Mouse (Mus musculus) lung, embryonic 16.5 days (tissue): ENCODE data around the gene Fank1. TPM values are rescaled to one million over a fixed set of nuclear protein-coding genes. Genes with fewer than 3 reads are reported as not detected.

Source experiments
- ATAC-seq: fragments of 200-750 bp; cut with Nextera tagmentation; 2 replicates; pipeline ENCODE4 v1.8.0; 2017; ENCODE audit warnings: low read depth, mild to moderate bottlenecking, moderate library complexity
- H3K27ac ChIP-seq: fragments of 300-500 bp; sonication (generic); 2 replicates; pipeline ENCODE4 v1.5.1; 2014; ENCODE audit warnings: mild to moderate bottlenecking, control low read depth, low read length
- H3K27me3 ChIP-seq: fragments of 300-500 bp; sonication (generic); 2 replicates; pipeline ENCODE4 v1.6.1; 2014; ENCODE audit warnings: low read depth, low read length, mixed read lengths; ENCODE audit not compliant: control insufficient read depth, insufficient read depth
- H3K36me3 ChIP-seq: fragments of 300-500 bp; sonication (generic); 2 replicates; pipeline ENCODE4 v1.6.1; 2014; ENCODE audit warnings: low read length; ENCODE audit not compliant: control insufficient read depth, insufficient read depth
- H3K4me1 ChIP-seq: fragments of 300-500 bp; sonication (generic); replicated peaks from 2 replicates; pipeline ENCODE4 v1.6.1; 2014; ENCODE audit warnings: low read length, mixed read lengths; ENCODE audit not compliant: control insufficient read depth, insufficient read depth
- H3K4me2 ChIP-seq: fragments of 300-500 bp; sonication (generic); 2 replicates; pipeline ENCODE4 v1.6.1; 2014; ENCODE audit warnings: low read depth, low read length, control low read depth
- H3K4me3 ChIP-seq: fragments of 300-500 bp; sonication (generic); 2 replicates; pipeline ENCODE4 v1.5.1; 2014; ENCODE audit warnings: mild to moderate bottlenecking, low read length, control low read depth
- H3K9ac ChIP-seq: fragments of 300-500 bp; sonication (generic); 2 replicates; pipeline ENCODE4 v1.6.1; 2014; ENCODE audit warnings: low read length, control low read depth
- H3K9me3 ChIP-seq: fragments of 300-500 bp; sonication (generic); 2 replicates; pipeline ENCODE4 v1.6.1; 2016; ENCODE audit warnings: low read length; ENCODE audit not compliant: control insufficient read depth
- WGBS: fragments of 180-500 bp; shearing (Covaris S2); extraction: QIAGEN DNeasy Blood & Tissue Kit; methylation state at CpG from one replicate; pipeline ENCODE4 v1.1.7; 2014; 5-methylcytosine and 5-hydroxymethylcytosine counted together
- polyA plus RNA-seq: library from polyadenylated mRNA; unstranded; fragments of >200 nt; fragmentation: Nextera tagmentation; extraction: Ambion mirVana; gene quantifications from 2 replicates; pipeline ENCODE4 v1.2.1, GENCODE M21; 2015

The Fank1 gene
- polyA plus RNA-seq, 1 experiment from 2014 or later = 2.7 TPM

DNA sequence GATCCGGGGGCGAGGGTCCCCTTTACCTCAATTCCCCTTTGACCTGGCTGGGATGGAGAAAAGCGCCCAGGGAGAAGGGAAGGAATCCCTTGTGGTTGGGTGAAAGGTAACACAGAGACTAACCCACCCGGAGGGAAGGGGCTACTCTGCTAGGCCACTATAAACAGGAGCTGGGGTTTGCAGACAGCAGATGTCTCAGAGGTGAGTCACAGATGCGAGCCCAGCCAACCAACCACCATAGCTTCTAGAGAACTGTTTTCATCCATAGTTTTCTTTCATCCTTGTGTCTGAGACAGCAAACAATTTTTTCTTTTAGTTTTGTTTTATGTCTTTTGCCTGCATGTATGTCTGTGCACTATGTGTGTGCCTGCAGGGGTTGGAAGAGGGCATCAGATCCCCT, 23.3 kb downstream of the Fank1 start:
- 67% methylated on average over 5 of the region's 5 CpGs for WGBS
- Histone ChIP-seq H3K9me3 (no peaks in the 10 kb centered on the region), H3K27me3 (no peaks in the 10 kb centered on the region), H3K4me3 (no peak overlapping the region), H3K9ac (no peak overlapping the region), H3K36me3 (no peaks in the 10 kb centered on the region), H3K27ac (no peak overlapping the region), H3K4me1 (no peaks in the 10 kb centered on the region), H3K4me2 (no peak overlapping the region)
- ATAC-seq = no peak

DNA sequence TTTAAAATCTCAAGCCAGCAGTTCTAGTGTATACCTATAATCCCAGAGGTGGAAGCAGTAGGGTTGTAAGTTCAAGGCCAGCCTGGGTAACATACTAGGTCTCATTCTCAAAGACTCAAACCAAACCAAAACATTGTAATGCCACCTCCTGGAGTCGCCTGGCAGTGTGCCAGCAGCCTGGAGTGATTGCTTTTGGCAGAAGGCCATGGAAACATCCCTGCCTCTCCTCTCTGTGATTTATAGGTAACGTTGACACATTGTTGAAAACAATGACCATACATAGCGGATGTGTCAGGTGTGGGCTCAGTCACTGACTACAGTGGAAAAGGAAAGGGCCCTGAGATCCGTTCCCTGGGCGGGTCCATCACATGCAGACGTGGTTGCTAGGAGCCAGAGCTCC, 25.2 kb downstream of the Fank1 start:
- Histone ChIP-seq H3K4me1 (no peaks in the 10 kb centered on the region), H3K9ac (no peak overlapping the region), H3K36me3 (no peaks in the 10 kb centered on the region), H3K4me2 (no peak overlapping the region), H3K27me3 (no peaks in the 10 kb centered on the region), H3K9me3 (no peaks in the 10 kb centered on the region), H3K4me3 (no peak overlapping the region), H3K27ac (no peak overlapping the region)
- peak; percentile 51; the same call in 1 of the 2 replicates for ATAC-seq
- WGBS = 15% methylated on average over 6 of the region's 6 CpGs

DNA sequence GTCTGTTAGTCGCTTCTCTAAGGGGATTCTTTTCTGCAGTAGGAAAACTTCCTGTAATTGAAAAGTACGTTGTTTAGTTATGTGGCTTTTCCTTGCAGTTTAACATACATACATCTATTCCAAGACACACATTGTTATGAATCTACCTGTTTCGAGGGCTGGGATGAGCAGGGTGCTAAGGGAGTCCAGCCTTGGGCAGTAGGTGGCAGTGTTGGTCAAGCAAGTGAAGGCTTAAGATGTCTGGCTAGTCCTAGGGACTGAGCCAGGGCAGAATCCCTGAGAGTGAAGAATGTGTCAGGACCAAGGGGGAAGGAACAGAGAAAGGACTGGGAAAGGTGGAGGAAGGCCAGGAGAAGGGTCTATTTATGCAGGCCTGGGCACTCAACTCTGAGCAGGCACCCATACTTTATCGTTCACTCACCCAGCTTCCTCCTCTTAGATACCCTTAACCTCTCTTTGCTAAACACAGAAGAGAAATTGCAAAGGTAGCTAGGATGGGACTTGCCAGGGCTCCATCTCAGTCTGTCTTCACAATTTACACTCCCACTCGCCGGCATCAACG, 29.0 kb downstream of the Fank1 start:
- Histone ChIP-seq H3K27ac (no peak overlapping the region), H3K9me3 (no peaks in the 10 kb centered on the region), H3K4me1 (no peaks in the 10 kb centered on the region), H3K9ac (no peak overlapping the region), H3K36me3 (no peaks in the 10 kb centered on the region), H3K4me3 (no peak overlapping the region), H3K4me2 (no peak overlapping the region), H3K27me3 (no peaks in the 10 kb centered on the region)
- 33% methylated on average over 7 of the region's 7 CpGs for WGBS
- ATAC-seq = peak; percentile 87

DNA sequence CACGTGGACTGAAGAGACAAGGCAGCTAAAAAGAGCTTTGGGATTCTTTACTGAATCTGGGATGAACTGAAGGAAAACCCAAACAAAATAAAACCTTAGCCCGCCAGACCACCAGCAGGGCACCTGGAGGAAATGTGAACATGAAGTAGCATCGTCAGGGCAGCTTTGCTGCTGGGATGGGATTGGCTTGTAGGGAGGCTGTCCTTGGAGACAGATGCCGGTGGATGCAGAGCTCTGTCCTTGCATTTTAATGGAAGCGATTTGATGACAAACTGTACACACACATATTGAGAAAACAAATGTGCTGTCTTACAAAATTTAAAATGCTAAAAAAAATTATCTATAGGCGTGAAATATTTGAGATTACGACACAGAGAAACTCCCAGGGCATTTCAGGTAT, 36.3 kb downstream of the Fank1 start:
- no peaks in the 10 kb centered on the region for H3K9me3 ChIP-seq
- WGBS = 66% methylated on average over 7 of the region's 7 CpGs
- no peak overlapping the region for H3K4me3 ChIP-seq
- H3K9ac ChIP-seq = no peak overlapping the region
- no peak for ATAC-seq
- no peak overlapping the region for H3K27ac ChIP-seq
- H3K27me3 ChIP-seq = no peaks in the 10 kb centered on the region
- no peak overlapping the region for H3K4me2 ChIP-seq
- H3K4me1 ChIP-seq = no peaks in the 10 kb centered on the region
- H3K36me3 ChIP-seq = no peaks in the 10 kb centered on the region

DNA sequence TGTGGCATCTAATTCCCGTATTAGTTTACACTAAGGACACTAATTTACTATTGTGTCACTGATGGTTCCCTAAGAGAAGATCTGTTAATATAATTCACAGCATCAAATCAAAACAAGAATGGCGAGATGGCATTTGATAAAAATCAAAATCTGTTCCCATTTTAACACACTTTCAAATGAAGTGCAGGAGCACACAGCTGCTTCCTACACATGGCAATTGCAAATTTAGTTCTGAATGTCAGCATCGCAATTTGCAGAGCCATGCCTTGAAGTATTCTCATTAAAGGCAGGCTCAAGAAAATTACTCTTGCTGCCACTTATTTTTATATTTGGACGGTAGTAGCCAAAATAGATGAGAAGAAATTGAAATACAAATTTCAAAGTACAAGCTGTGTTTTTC, 36.7 kb downstream of the Fank1 start:
- 61% methylated on average over 4 of the region's 4 CpGs for WGBS
- no peaks in the 10 kb centered on the region for H3K36me3 ChIP-seq
- H3K4me1 ChIP-seq = no peaks in the 10 kb centered on the region

DNA sequence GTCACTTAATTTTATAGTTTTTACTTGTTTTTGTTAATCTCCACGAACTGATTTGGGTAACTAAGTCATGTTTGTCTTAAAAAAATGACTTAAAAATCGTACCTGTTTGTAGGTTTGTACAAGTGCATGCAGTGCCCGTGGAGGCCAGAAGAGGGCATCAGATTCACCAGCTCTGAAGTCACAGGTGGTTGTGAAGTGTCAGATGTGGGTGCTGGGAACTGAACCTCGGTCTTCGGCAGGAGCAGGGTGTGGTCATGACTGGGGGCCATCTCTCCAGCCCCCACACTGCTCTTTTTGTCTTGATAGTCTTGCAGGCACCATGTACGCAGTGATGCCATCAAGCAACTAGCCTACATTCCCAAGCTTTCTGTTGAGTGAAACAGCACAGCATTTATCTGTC, 47.1 kb downstream of the Fank1 start:
- no peak overlapping the region for H3K27ac ChIP-seq
- WGBS = 83% methylated on average over 6 of the region's 6 CpGs
- no peak overlapping the region for H3K4me3 ChIP-seq

More for the DNA sequence above, 36.7 kb downstream of the Fank1 start:
- Histone ChIP-seq H3K4me3 (no peak overlapping the region), H3K9ac (no peak overlapping the region), H3K9me3 (no peaks in the 10 kb centered on the region), H3K4me2 (no peak overlapping the region), H3K27me3 (no peaks in the 10 kb centered on the region), H3K27ac (no peak overlapping the region)
- ATAC-seq = no peak

DNA sequence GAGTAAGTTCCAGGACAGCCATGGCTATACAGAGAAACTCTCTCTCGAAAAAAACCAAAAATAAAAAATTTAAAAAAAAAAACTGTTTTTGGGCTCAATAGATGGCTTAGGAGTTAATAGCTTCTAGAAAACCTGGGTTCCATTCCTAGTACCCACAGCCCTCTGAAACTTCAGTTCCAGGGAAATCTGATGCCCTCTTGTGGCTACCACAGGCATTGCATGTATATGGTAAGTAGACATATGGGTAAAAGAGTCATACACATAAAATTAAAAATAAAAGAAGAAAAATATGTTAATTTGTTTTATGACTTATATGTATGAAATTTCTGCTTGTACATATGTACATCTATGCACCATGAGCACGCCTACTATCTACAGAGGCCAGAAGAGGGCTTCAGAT, 47.9 kb downstream of the Fank1 start:
- 98% methylated on average over 2 of the region's 2 CpGs for whole genome bisulfite sequencing
- Histone ChIP-seq H3K9ac (no peak overlapping the region), H3K4me1 (no peaks in the 10 kb centered on the region), H3K27ac (no peak overlapping the region), H3K9me3 (0 out of 2 replicates have a peak, but pooled peaks cover 2% of the 10 kb centered on the region), H3K27me3 (no peaks in the 10 kb centered on the region), H3K4me3 (no peak overlapping the region), H3K36me3 (no peaks in the 10 kb centered on the region), H3K4me2 (no peak overlapping the region)
- no peak for ATAC-seq

More for the DNA sequence above, 47.1 kb downstream of the Fank1 start:
- no peaks in the 10 kb centered on the region for H3K27me3 ChIP-seq
- H3K4me1 ChIP-seq = no peaks in the 10 kb centered on the region
- H3K4me2 ChIP-seq = no peak overlapping the region
- H3K36me3 ChIP-seq = no peaks in the 10 kb centered on the region
- no peak overlapping the region for H3K9ac ChIP-seq
- H3K9me3 ChIP-seq = 0 out of 2 replicates have a peak, but pooled peaks cover 2% of the 10 kb centered on the region
- no peak for ATAC-seq

DNA sequence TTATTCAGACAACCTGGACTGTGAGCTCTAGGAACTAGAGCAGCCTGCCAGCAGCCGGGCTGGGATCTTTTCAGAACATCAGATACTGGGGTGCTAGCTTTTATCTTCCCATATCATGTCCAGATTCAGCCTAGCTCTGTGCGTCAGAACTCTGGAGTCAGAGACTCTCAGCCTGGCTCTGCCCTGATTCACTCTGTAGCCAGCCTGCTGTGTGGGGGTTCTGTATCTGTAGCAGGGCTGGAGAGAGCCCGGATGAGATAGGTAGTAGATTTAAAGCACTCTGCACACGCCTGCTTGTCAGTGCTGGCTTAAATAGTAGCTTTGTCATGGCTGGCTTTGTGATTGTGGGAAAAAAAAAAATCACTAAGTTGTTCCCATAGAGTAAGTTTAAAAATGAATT, 51.9 kb downstream of the Fank1 start:
- H3K4me1 ChIP-seq = no peaks in the 10 kb centered on the region
- 0 out of 2 replicates have a peak, but pooled peaks cover 2% of the 10 kb centered on the region for H3K9me3 ChIP-seq
- no peak for ATAC-seq
- no peaks in the 10 kb centered on the region for H3K27me3 ChIP-seq
- H3K27ac ChIP-seq = no peak overlapping the region
- H3K36me3 ChIP-seq = no peaks in the 10 kb centered on the region
- 0 out of 2 replicates have a peak overlapping the region, but pooled peaks have one; percentile 9 for H3K9ac ChIP-seq
- no peak overlapping the region for H3K4me2 ChIP-seq
- 41% methylated on average over 4 of the region's 4 CpGs for WGBS
- H3K4me3 ChIP-seq = no peak overlapping the region

DNA sequence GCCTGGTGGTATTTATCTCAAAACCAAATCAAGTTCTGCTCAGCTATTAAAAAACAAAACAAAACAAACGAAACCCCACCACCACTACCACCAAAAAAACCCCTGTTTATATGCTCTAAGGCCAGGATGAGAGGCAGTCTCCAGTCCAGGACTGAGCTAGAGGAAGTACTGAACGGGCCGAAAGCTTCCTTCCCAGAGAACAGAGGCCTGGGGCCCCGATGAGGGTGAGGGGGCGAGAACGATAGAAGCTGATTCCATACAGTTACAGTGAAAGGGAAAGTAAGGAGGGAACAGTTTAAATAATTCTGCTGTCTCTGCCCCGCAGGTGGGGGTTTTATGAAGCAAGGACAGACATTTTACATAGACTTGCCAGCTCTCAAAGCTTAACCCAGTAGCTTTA, 52.9 kb downstream of the Fank1 start:
- no peak for ATAC-seq
- Histone ChIP-seq H3K27me3 (no peaks in the 10 kb centered on the region), H3K4me2 (no peak overlapping the region), H3K36me3 (no peaks in the 10 kb centered on the region), H3K9ac (no peak overlapping the region; the same call in 1 of the 2 replicates), H3K4me1 (no peaks in the 10 kb centered on the region), H3K4me3 (no peak overlapping the region), H3K27ac (no peak overlapping the region), H3K9me3 (no peaks in the 10 kb centered on the region)
- 40% methylated on average over 7 of the region's 7 CpGs for WGBS

DNA sequence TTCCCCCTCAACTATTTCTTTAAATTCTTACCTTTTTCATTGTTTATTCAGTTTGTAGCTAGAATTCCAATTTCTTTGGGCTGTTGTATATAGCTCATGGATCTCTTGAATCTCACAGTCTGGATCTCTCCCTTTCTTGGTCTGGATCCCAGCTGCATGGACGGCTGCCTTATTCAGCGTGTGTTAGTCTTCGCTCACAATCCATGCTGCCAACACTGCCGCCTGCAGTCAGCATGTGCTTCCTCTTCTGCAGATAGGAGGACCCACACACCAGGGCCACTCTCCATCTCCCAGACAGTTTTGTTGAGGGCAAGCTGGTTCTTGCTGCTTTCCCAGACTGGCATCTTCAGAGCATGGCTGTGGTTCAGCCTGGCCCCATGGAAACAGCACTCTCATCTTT, 62.9 kb downstream of the Fank1 start:
- H3K27ac ChIP-seq = no peak overlapping the region
- H3K4me1 ChIP-seq = no peaks in the 10 kb centered on the region
- 59% methylated on average over 4 of the region's 4 CpGs for whole genome bisulfite sequencing
- H3K27me3 ChIP-seq = no peaks in the 10 kb centered on the region
- no peaks in the 10 kb centered on the region for H3K36me3 ChIP-seq
- no peaks in the 10 kb centered on the region for H3K9me3 ChIP-seq
- no peak overlapping the region for H3K4me2 ChIP-seq
- no peak overlapping the region for H3K9ac ChIP-seq
- no peak for ATAC-seq
- no peak overlapping the region for H3K4me3 ChIP-seq
